Mouse (Mus musculus) left cerebral cortex, postnatal 10 days (tissue): ENCODE measurements around the gene Trub2. TPM values are rescaled to one million over a fixed set of nuclear protein-coding genes. Genes with fewer than 3 reads are reported as not detected.

Experiments used
- DNase-seq, 2 experiments: peaks; one replicate each; pipeline ENCODE4 v3.0.0; 2021 to 2022; ENCODE audit warnings: low spot score in 2 of 2, mixed read lengths in 1 of 2; ENCODE audit errors: extremely low spot score in 1 of 2
- intact Hi-C: fragments of 180-260 bp; cut with DNase I; formaldehyde crosslinking; loops from one replicate; pipeline ENCODE4 v1.15.1; 2025
- total RNA-seq, 2 experiments: library from RNA; stranded (reverse); gene quantifications; 2 replicates each; pipeline ENCODE4 v1.2.3; 2021

Gene Trub2
- total RNA-seq, 2 experiments from 2014 or later, result 45.9 to 57.2 TPM

- intact Hi-C loops, result no loop called here
- no peak for DNase-seq
Measured at GRCm38 (mm10) chr2:29738799-29739198, 49.5 kb downstream of the Trub2 start.

DNA sequence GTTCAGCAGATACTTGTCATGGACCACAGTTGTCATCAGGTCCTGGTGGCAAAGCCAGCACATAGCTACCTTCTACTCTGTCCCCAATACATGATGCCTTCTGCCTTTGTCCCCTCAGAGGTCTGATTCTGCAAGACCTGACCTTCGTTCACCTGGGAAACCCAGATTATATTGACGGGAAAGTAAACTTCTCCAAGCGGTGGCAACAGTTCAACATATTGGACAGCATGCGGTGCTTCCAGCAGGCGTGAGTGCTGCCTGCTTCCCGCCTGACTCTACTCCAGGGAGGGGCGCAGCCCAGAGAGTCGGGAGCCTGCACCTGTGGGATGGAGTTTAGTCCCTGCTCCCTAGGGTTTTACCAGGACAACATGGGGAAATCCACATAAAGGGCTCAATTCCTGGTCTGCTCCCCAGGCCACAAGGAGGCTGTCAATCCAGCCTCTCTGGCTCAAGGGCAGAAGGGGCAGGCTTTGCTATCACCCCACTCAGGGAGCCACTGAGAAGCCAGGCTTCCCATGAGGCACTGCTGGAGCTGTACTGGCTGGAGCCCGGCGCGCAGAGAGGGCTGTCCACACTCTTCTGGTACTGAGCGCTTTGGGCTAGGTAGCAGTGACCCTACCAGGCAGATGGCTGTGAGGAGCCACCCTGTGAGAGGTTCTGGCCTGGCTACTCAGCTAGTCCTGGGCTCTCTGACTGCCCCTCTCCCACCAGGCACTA lies 50.9 kb downstream of the Trub2 start:
- no peak for DNase-seq
- intact Hi-C loops, result no loop called here

DNA sequence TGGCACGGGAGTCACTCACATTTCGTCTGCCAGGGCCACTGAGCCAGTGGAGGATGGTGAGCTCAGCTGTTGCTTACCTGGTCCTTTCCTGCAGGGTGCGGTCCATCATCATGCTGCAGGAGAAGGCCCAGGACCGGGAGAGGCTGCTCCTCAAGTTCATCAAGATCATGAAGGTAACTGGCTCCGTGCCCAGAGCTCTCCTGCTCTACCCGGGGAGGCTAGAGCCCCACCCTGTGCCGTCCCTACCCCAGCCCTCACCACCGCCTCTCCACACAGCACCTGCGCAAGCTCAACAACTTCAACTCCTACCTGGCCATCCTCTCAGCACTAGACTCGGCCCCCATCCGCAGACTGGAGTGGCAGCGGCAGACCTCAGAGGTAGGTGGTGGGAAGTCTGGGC lies 52.6 kb downstream of the Trub2 start:
- intact Hi-C loops, result no loop called here

DNA sequence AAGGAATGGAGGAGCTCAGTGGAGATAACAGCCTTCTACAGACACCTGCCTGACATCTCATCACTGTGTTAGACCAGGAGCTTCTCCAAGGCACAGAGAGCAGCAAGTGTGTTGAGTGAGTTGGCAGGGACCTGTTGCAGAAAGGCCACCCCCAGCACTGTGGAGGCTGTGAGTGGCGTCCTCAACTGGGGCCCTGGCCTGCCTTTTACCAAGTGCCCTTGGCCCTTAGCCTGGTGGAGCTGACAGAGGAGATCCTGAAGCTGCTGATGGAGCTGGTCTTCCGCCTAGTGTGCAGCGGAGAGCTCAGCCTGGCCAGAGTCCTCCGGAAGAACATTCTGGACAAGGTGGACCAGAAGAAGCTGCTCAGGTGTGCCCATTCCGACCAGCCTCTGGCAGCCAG lies 55.0 kb downstream of the Trub2 start:
- intact Hi-C loops, result no loop called here
- no peak for DNase-seq

More for the DNA sequence above, 52.6 kb downstream of the Trub2 start:
- no peak for DNase-seq

DNA sequence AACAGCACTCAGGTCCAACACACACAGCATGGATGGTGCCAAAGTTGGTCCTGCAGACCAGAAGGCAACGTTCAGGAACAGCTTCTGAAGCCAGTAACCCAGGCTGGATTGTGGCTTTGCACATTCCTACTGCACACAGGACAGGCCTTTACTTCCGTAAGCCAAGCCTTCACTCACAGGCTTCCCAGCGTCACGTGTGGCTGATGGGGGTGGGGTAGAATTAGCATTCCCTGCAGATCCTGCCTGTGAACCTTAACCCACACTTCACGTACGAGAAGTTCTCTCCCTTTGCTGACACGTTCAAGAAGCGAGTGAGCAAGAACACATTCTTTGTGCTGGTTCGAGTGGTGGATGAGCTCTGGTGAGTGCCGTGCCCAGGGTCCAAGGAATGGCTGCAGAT lies 55.7 kb downstream of the Trub2 start:
- DNase-seq, result no peak
- intact Hi-C loops, result no loop called here

DNA sequence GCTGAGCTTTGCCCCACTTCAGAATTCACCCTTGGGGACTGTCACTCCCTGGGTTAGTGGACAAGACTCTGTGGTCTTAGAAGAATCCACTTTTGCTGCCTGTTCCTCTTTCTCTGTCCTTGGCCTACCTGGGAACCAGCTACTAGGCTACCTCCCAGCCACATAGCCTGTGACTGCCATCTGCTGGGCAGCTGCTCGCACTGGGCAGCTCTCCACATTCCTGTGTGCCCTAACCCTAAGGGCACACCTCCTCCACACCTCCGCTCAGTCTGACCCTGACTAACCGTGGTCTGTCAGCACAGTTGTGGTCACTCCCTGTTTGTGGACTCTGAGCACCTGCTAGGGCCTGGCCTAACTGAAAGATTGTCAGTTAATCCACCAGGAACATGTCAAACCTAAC lies 56.8 kb downstream of the Trub2 start:
- no peak for DNase-seq
- intact Hi-C loops, result no loop called here

- intact Hi-C loops, result no loop called here
- no peak for DNase-seq
Measured at GRCm38 (mm10) chr2:29729500-29729899, 58.8 kb downstream of the Trub2 start.

DNA sequence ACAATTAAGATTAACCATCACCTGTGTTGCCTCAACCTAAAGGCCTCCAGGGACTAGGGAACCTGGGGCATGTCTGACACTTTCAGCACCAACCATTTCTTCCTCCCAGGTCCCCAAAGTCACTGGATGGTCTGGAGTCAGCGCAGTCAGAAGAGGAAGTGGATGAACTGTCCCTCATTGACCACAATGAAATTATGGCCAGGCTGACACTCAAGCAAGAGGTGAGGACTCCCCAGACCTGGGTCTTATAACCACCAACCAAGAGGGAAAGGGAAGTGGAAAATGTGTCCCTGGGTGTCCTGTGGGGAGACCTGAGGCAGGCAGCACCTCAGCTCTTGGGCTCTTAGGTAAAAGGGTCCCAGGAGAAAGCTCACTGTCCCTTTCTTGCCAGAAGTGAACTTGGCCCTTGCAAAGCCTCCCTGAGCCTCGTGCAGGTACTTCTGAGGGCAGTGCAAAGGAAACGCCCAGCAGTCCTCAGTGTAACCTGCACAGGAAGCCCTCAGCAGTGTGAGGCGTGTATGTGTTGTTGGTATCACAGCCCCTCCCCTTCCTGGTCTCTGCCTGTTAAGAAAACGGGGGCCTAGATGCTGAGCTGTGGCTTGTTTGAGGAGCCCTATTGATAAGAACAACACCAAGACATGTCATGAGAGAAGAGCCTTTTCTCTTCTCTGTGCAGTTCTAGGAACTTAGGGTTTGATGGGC lies 63.5 kb downstream of the Trub2 start:
- DNase-seq, result no peak
- intact Hi-C loops, result no loop called here

GRCm38 (mm10) chr2:29723132-29723531 lies 65.2 kb downstream of the Trub2 start:
- no peak for DNase-seq
- intact Hi-C loops, result no loop called here

DNA sequence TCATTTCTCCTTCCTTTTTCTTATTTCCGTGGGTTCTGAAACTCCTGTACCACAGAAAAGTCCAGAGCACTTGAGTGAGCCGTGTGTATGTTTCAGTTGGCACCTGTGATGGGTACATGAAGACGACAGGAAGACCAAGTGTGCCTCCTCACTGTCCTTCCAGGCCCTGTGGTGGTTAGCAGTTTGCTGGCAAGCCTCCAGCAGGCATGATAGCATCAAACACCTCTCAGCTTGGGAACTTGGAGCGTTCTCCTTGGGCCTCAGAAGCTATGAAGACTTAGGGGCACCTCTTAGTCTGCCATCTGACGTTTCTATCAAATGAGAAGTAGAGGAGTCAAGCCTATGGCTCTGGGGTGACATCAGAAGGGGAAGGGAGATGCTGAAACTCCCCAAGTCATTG lies 69.7 kb downstream of the Trub2 start:
- DNase-seq, result no peak
- intact Hi-C loops, result no loop called here

- intact Hi-C loops, result no loop called here
- DNase-seq, result peak in 1 of 2 experiments; percentile 57
Measured at GRCm38 (mm10) chr2:29716691-29717090, 71.6 kb downstream of the Trub2 start.

- intact Hi-C loops, result no loop called here
- no peak for DNase-seq
Measured at GRCm38 (mm10) chr2:29716143-29716542, 72.2 kb downstream of the Trub2 start.

DNA sequence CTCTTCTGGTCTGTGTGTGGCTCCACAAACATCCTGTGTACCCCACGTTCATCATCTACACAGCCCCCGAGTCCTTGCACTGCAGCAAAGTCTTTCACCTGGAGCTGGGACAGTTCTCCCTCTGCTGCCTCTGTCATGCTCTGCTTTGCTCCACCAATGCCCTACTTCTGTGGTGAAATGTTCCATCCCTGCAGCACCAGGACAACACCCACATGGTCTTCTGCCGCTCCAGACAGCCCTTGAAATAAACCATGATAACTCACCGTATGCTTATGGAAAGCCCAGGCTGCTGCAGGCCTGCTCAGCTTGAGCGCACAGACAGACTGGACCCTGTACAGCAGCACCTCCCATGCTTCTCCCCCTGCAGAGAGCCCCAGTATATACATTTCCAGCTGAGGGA lies 74.2 kb downstream of the Trub2 start:
- no peak for DNase-seq
- intact Hi-C loops, result no loop called here

GRCm38 (mm10) chr2:29713501-29713900 lies 74.8 kb downstream of the Trub2 start:
- DNase-seq, result no peak
- intact Hi-C loops, result no loop called here

DNA sequence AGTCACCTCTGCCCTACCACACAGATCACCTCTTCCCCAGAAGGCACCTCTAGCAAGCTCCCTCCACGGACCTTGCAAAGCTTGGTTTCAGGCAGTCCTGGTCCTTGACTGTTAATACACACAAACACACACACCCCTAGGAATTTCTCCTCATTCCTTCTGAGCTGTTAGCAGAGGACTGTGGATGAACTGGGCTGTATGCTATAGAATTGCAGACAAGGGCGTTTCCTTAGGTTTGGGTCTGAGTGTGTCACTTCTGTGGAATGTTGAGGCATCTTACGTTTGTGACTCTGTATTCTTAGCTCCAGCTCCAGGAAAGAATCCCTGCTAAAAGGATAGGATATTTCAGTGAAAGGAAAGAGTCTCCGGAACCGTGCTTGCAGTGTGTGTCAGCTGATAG lies 76.4 kb downstream of the Trub2 start:
- intact Hi-C loops, result no loop called here
- DNase-seq, result no peak

Other genes with a start within 250 kb of the Trub2 start
- gene Rapgef1, start 168.8 kb downstream of the Trub2 start, total RNA-seq, result 100 to 1,000 TPM; 126 to 127 TPM
- gene Gm13420, start 36.8 kb downstream of the Trub2 start, total RNA-seq, result 1 to 10 TPM; 2.5 to 2.8 TPM
- gene Gm13547, start 29.2 kb downstream of the Trub2 start, total RNA-seq, result not detected
- gene Coq4, start 1.0 kb downstream of the Trub2 start, total RNA-seq, result 10 to 100 TPM; 34.2 to 38.6 TPM
- gene Slc27a4, start 14.1 kb upstream of the Trub2 start, total RNA-seq, result 10 to 100 TPM; 96.5 to 100.0 TPM
- 10 to 100 TPM; 54.7 to 61.8 TPM for gene Urm1, start 31.6 kb upstream of the Trub2 start, total RNA-seq
- gene Cercam, start 80.7 kb upstream of the Trub2 start, total RNA-seq, result 10 to 100 TPM; 13.2 to 13.4 TPM
- gene Odf2, start 100.7 kb upstream of the Trub2 start, total RNA-seq, result 100 to 1,000 TPM; 106 to 118 TPM
- 10 to 100 TPM; 40.8 to 46.6 TPM for gene Gle1, start 146.9 kb upstream of the Trub2 start, total RNA-seq
- 1,000 to 10,000 TPM; 1,035 to 1,062 TPM for gene Sptan1, start 177.1 kb upstream of the Trub2 start, total RNA-seq